Mouse (Mus musculus) embryonic fibroblast, embryonic 13.5 days (primary cell): ENCODE data around the gene Ppp4c. TPM values are rescaled to one million over a fixed set of nuclear protein-coding genes. Genes with fewer than 3 reads are reported as not detected.

ENCODE experiments used
- H3K27ac ChIP-seq: 2 replicates; pipeline ENCODE4 v1.5.1; 2012; ENCODE audit warnings: low read length, control low read depth, inconsistent platforms; ENCODE audit not compliant: insufficient read depth
- H3K4me1 ChIP-seq: 2 replicates; pipeline ENCODE4 v1.6.1; 2011; ENCODE audit warnings: low read length; ENCODE audit not compliant: control insufficient read depth, insufficient read depth
- H3K4me3 ChIP-seq: 2 replicates; pipeline ENCODE4 v1.5.1; 2011; ENCODE audit warnings: mild to moderate bottlenecking, control low read depth, low read length; ENCODE audit not compliant: insufficient read depth
- CTCF ChIP-seq: IDR thresholded peaks from 2 replicates; pipeline ENCODE4 v1.5.1; 2011; ENCODE audit warnings: mild to moderate bottlenecking, control low read depth, low read length, moderate library complexity, borderline replicate concordance; ENCODE audit not compliant: insufficient read depth
- POLR2A ChIP-seq: IDR thresholded peaks from 2 replicates; pipeline ENCODE4 v1.6.1; 2011; ENCODE audit warnings: low read depth, mild to moderate bottlenecking, control low read depth, low read length, moderate library complexity
- polyA plus RNA-seq: library from polyadenylated mRNA; stranded (reverse); fragments of >200 nt; gene quantifications from 2 replicates; pipeline ENCODE4 v1.2.4, GENCODE M21; 2011; ENCODE audit warnings: low read depth; ENCODE audit not compliant: missing spikeins, insufficient read length

Ppp4c gene
- polyA plus RNA-seq, 1 experiment, result 118 TPM

- H3K27ac ChIP-seq, result no peak overlapping the region
- TF ChIP-seq POLR2A (no peak), CTCF (no peak)
- no peaks in the 10 kb centered on the region for H3K4me1 ChIP-seq
- no peak overlapping the region for H3K4me3 ChIP-seq
Measured at GRCm38 (mm10) chr7:126803751-126804150, 11.5 kb upstream of the Ppp4c start.

DNA sequence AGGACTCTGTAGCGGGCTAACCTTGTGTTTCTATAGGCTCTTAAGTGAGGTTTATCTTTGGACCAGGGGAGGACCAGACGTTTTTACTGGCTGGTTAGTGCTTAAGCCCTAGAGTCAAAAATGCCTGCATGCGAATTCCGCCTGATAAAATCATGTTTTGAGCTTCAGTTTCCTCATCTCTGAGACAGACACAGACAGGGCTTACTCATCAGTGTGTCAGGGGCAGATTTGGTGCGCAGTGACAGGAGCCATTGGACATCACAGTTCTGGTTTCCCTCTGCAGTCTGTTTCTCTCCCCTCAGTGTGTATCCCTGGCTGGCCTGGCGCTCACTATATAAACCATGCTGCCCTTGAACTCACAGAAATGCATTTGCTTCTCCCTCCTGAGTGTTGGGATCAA is 10.9 kb upstream of the Ppp4c start:
- Histone ChIP-seq H3K4me1 (no peaks in the 10 kb centered on the region), H3K4me3 (no peak overlapping the region), H3K27ac (no peak overlapping the region)
- TF ChIP-seq POLR2A, result no peak
- no peak for TF ChIP-seq CTCF

DNA sequence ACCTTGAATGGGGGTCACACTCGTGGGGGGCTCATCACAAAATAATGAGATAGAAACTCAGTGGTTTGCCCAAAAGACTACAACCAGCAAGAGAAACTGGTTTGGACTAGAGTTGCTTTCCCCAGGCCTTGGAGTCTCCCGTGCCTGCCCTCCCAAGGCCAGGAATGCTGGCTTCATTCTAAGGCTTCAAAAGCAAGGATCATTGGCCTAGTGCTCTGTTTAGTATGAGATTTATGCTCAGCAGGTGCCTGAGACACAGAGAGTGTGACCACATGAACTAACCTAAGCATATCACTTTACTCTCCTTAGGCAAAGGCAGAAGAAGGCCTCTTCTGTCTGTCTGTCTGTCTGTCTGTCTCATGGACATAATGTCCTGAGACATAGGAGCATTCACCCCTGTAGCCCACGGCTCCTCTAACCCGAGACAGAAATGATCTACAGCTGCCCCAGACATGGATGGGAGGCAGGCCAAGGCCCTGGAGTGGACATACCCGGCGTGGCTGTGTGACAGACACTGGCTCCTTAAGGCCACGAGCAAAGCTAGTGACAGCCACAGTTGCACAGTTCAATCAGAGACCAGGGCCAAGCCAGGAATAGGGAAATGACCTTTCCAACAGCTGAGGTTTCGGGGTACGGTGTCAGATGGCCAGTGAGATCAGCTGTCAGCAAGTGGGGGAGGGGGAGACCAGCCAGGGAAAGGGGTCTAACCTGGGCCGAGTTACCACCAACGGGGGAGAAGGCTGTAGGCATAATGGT is 10.0 kb upstream of the Ppp4c start:
- no peak overlapping the region for H3K27ac ChIP-seq

DNA sequence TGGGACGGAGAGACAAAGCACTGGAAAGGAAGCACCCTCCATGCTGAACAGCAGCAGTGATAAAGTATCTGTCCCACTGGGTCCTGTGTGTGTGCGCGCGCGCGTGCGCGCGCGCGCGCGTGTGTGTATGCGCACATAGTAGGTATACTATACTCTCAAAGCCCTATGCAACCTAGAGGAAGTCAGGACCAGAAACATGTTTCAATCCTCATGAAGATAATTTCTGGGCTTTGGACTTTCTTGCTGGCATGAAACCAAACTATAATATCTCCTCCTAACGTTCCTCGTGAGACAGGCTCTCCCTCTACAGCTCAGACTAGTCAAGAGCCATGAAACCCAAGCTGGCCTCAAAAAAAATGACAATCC is 8.7 kb upstream of the Ppp4c start:
- TF ChIP-seq CTCF (no peak), POLR2A (no peak)
- Histone ChIP-seq H3K4me3 (no peak overlapping the region), H3K27ac (no peak overlapping the region), H3K4me1 (no peaks in the 10 kb centered on the region)

More for the DNA sequence above, 10.0 kb upstream of the Ppp4c start:
- Histone ChIP-seq H3K4me3 (no peak overlapping the region), H3K4me1 (no peaks in the 10 kb centered on the region)
- no peak for TF ChIP-seq CTCF
- no peak for TF ChIP-seq POLR2A

- Histone ChIP-seq H3K4me3 (peak overlapping the region; percentile 24), H3K27ac (peak overlapping the region; percentile 91), H3K4me1 (no peaks in the 10 kb centered on the region)
- no peak for TF ChIP-seq CTCF
- TF ChIP-seq POLR2A, result no peak
Measured at GRCm38 (mm10) chr7:126800269-126801056, 8.2 kb upstream of the Ppp4c start.

DNA sequence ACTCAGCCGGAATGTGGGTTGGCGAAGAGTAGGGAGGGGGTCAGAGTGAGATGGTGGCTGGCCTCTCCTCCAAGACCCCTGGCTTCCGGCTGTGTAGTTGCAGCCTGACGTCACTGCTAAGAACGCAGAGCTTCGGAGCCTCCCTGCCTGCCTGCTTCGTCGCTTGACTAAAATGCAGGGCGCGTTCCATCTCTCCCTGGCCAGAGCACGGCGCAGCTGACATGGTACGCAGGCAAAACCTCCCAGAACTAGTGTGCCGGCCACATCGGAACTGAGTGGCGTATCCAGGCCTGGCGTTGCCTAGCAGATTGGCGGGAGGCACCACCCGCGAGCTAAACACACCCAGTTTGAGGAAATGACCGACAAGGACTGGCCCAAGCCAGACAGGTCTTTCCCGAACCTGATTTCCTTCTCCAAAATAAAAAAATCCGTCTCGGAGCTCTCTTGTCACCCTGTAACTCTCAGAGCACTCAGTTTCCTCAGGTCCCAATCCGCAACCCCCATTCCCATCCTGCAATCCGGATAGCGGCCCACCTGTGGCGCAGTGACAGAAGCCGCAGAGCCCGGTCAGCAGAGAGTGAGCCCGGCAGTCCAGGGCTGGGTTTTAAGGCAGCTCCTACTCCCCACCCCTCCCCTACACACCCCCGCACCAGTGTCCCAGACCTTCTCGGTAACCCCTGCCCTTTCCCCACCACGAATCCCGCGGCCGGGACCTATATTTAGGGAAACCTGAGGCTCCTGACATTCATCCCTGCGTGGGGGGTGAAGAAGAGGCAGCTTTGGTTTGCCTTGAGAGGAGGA is 7.4 kb upstream of the Ppp4c start:
- TF ChIP-seq POLR2A (peak; percentile 94), CTCF (peak; percentile 1; the same call in 1 of the 2 replicates)

DNA sequence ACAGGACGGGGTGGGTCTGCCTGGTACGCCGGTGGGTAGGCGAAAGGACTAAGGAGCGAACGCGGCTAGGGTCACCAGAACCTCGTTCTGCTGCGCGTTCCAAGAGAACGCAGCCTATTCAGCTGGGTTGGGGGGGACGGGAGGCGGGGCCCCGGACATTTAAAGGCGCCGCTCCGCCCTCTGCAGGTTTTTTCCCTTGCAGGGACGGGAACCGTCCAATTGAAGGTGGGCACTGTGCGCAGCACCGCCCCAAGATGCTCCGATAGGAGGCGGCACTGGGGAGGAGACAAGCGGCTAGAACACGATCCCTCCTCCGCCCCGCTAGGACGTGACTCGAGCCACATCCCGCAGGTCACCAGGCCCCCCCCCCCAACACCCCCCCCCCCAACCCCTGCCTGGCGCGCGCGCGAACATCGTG is 6.8 kb upstream of the Ppp4c start:
- no peaks in the 10 kb centered on the region; the same call in 1 of the 2 replicates for H3K4me1 ChIP-seq
- peak overlapping the region; percentile 88 for H3K27ac ChIP-seq
- TF ChIP-seq POLR2A, result peak; percentile 100
- no peak for TF ChIP-seq CTCF
- peak overlapping the region; percentile 71 for H3K4me3 ChIP-seq

More for the DNA sequence above, 7.4 kb upstream of the Ppp4c start:
- H3K27ac ChIP-seq, result peak overlapping the region; percentile 91
- H3K4me3 ChIP-seq, result peak overlapping the region; percentile 24
- H3K4me1 ChIP-seq, result no peaks in the 10 kb centered on the region; the same call in 1 of the 2 replicates

DNA sequence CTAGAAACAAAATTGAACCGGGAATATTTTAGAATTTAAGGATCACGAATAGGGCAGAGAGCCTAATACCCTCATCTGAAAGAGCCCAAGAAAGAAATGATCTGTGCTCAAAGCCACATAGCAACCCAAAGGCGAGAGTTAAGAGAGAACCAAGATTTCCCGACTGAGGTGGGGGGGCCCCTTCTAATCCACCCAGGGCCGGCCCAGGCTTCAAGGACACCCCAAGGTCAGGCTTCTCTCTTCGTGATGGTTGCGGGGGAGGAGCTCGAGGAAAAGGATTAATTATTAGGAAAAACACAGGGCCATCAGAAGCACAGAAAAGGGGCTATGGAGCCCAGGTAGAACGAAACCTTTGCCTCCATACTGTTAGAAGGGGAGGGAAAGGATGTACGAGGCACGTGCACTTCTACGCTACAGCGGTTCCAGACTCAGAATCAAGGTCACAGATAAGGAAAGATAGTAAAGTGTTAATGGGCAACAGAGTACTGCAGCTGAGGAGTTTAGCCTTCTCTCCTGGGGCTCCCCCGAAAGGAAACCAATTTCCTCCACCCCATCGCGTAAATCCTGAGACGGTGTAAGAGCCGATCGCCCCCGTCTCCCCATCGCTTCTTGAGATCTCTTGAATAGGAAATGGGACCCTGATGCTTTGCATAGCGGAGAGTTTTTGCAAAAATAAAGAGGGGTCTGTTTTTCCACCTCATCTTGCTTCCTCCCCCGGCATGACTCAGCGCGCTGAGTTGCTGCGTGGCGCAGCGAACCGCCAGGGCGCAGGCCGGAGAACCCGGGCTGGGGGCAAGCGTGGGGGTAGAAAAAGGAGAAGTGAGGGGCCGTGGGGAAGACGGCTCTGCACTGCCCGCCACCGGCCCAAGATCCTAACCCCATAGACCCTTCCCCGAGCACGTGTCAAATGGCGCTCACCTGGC is 6.1 kb upstream of the Ppp4c start:
- Histone ChIP-seq H3K4me3 (peak overlapping the region; percentile 71), H3K27ac (peak overlapping the region; percentile 88), H3K4me1 (peaks cover 2% of the 10 kb centered on the region)
- TF ChIP-seq CTCF, result no peak
- peak; percentile 31; the same call in 1 of the 2 replicates for TF ChIP-seq POLR2A
